Mouse (Mus musculus) testis, postnatal 14 days (tissue): ENCODE data around the gene Spaca4.

Experiments
- DNase-seq: peaks from one replicate; pipeline ENCODE4 v3.0.0; 2021; ENCODE audit warnings: low spot score

Gene Spaca4

DNA sequence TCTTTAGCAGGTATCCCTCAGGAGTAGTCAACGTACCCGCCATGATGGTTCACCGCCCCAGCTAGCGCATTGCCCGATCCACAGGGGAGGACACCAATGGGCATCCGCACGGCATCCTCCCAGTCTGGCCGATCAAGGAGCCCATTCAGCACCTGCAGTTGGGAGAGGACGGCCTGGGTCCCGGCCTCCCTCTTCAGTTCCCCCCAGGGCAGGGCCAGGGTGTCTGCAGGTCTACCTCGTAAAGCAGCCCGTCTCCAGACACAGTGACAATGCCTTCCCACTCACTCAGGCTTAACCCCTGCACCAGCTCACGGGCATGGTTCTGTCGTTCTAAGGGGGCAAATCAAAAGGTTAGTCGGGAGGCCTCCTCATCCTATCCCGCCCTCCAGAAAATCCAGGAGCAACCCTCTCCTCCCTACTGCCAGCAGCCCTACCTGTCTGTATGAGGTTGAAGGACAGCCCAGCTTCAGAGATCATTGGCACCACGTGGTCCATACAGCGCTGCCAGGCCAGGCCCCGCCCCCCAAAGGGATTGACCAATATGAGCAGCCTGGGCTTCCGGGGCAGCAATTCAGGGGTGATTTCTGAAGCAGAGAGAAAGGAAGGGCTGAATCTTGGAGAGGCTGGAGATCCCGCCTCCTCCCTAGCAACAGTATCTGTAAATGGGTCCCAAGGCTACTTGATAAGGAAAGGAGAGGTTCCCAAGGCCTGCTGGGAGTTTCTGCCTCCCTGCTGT, 13.4 kb downstream of the Spaca4 start:
- DNase-seq, result peak; percentile 84

DNA sequence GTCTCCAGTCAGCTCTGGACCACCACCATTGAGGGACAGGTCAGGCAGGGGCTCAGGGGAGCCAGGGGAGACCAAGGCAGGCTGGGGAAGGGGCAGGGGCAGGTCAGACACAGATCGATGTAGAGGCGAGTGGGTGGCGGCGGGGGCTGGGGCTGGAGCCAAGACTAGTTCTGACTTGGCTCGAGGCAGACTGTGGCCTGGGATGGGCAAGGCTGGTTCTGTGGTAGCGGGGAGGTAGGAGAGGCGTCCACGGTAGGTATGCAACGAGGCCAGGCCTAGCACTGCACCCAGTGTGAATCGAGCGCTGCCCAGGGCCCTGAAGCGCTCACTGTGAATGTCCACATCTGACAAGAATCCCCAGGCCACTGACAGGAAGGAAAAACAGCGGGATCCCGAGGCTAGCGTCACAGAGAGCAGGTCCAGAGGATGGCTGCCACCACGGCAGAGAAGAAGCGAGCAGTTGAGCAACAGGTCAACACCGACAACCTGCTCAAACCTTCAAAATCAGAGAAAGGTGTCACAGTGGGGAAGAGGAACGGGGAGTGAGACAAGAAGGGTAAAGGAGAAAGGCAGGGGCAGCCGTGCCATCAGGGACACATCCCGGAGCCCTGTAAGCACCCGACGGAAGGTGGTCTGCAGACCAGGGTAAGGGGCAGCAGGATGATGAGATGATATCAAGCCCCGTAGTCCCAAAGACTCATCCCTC, 14.1 kb downstream of the Spaca4 start:
- no peak for DNase-seq

DNA sequence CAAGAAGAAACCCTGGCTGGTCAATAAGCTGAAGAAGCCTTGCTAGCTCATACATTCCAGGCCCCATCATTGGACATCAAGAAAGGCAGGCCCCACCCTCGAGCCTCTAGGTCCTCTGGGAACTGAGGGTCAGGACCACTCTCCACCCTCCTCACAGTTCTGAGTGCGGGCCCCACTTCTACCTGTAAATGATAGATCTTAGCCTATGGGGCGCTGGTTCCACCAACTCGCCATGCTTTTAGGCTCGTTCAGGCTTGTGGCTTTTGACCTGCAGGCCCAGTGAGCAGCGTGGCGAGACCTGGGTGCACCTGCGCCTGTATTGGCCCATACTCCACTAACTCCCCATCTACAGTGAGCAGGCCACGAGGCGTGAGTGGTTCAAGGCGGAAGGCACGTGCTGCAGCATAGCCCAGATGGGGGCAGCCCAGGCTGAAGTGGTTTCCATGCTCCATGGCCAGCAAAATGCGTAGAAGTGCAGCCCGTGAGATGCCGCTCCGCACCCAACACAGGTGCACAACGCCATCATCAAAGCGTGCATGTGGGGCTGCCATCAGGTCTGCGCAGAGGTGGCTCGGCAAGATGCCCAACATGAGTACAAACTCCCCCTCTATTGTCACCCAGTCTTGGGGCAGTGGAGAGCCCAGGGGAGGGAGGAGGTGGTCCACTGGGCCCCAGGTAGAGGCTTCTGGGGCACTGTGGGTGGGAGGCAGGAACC, 15.0 kb downstream of the Spaca4 start:
- no peak for DNase-seq

DNA sequence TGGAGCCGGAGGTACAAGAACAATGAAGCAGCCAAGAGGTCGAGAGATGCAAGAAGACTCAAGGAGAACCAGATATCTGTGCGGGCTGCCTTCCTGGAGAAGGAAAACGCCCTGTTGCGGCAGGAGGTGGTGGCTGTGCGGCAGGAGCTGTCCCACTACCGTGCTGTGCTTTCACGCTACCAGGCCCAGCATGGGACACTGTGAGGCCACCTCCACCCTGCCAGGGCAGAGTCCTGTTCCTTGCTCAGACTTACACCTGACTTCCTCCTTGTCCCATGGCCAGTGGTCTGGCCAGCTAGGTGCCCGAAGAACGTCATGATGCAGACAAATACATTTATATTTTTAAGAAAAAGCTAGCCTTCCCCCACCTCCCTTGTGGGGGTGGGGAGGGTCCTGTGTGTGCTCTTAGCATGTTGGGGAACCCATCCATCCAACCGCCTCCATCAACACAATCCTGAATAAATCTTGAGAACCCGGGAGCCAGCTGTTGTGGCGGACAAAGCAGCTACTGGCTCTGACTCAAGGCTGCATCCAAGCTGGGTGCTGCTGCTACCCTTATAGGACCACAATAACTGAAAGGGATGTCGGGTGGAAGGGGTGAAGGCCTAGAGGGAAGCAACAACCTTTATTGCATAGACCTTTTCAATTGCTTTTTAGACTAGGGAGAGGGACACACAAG, 15.8 kb downstream of the Spaca4 start:
- DNase-seq, result no peak

GRCm38 (mm10) chr7:45709036-45709435, 16.6 kb downstream of the Spaca4 start:
- no peak for DNase-seq

GRCm38 (mm10) chr7:45708221-45708761, 17.3 kb downstream of the Spaca4 start:
- no peak for DNase-seq

- peak; percentile 93 for DNase-seq
Observed at GRCm38 (mm10) chr7:45707375-45707967, 18.1 kb downstream of the Spaca4 start.

- DNase-seq, result peak; percentile 89
Observed at GRCm38 (mm10) chr7:45706721-45707241, 18.8 kb downstream of the Spaca4 start.

- DNase-seq, result peak; percentile 87
Observed at GRCm38 (mm10) chr7:45705873-45706281, 19.7 kb downstream of the Spaca4 start.

- DNase-seq, result peak; percentile 60
Observed at GRCm38 (mm10) chr7:45705443-45705864, 20.2 kb downstream of the Spaca4 start.

- peak; percentile 99 for DNase-seq
Observed at GRCm38 (mm10) chr7:45704730-45705442, 20.7 kb downstream of the Spaca4 start, which contains the start of gene Dbp. Gene Dbp (plus strand): TSS chr7:45705088.

GRCm38 (mm10) chr7:45704046-45704559, 21.5 kb downstream of the Spaca4 start:
- DNase-seq, result peak; percentile 66

GRCm38 (mm10) chr7:45703521-45704033, 22.0 kb downstream of the Spaca4 start:
- DNase-seq, result peak; percentile 22

- DNase-seq, result no peak
Observed at GRCm38 (mm10) chr7:45702809-45703520, 22.6 kb downstream of the Spaca4 start.

DNA sequence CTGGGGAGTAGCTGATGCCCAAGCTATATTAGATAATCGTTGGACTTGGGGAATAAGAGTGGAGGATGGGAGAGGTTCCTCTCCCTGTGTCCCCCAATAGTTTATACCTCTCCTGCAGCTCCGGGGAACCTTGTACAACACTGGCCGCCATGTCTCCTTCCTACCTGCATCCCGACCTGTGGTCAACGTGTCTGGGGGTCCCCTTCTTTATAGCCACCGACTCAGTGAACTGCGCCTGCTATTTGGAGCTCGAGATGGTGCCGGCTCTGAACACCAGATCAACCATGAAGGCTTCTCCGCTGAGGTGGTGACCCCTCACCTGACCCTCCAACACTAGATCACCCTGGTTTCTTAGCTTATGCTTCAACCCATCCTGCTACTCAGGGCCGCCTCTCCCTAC, 23.3 kb downstream of the Spaca4 start:
- DNase-seq, result no peak

DNA sequence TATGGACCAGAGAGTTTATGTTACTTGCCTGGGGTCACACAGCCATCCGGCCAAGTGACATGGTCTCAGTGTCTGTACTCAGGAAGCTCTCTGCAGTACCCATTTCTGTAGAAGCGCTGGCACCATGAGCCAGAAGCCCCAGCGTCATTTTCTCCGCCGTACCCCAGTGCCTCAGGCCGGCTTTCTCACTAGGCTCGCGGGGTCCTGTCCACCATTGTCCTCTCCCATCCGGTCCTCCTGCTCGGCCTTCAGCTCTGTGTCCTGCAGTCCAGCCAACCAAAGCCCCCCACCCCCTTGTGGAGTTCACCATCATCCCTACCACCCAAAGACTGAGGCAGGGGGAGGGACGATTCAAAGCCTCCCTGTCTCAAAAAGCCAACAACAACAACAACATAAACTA, 24.0 kb downstream of the Spaca4 start:
- DNase-seq, result peak; percentile 23

DNA sequence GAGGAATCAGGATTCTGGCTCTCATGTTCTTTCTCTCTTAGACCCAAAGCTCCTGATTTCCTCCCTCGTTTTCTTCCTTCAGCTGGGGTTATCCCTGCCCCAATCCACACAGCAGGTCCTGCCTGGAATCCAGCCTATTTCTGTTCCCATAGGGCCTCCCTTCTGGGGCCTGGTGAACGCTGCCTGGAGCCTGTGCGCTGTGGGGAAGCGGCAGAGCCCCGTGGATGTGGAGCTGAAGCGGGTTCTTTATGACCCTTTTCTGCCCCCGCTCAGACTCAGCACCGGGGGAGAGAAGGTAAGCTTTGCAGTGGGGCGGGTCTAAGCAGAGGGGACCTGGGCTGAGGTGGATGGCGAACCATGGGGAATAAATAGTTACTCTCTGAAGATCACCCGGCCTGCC, 24.5 kb downstream of the Spaca4 start:
- DNase-seq, result peak; percentile 41

GRCm38 (mm10) chr7:45700301-45701015, 25.2 kb downstream of the Spaca4 start:
- peak; percentile 82 for DNase-seq
